Mouse (Mus musculus): Measurements from ENCODE around the gene Msl2. TPM values are rescaled to one million over a fixed set of nuclear protein-coding genes. Genes with fewer than 3 reads are reported as not detected.

Gene Msl2
- total RNA-seq, 2 experiments from 2014 or later, result 67.8 to 68.4 TPM

- no peak for DNase-seq (ENCODE audit: low spot score in 2 of 2)
- Histone ChIP-seq H3K4me3 (peak overlapping the region; percentile 93), H3K27ac (0 out of 2 replicates have a peak overlapping the region, but pooled peaks have one; percentile 100)
- no peak for TF ChIP-seq CTCF (conservative IDR thresholded peaks at IDR 0.05)
These were observed 3.6 kb downstream of the Msl2 start for GRCm38 (mm10) chr9:101077486-101077885.

GRCm38 (mm10) chr9:101078579-101078978, 4.7 kb downstream of the Msl2 start:
- TF ChIP-seq CTCF (conservative IDR thresholded peaks at IDR 0.05), result no peak
- peak overlapping the region; percentile 93 for H3K4me3 ChIP-seq
- no peak for DNase-seq (ENCODE audit: low spot score in 2 of 2)
- no peak overlapping the region; the same call in 1 of the 2 replicates for H3K27ac ChIP-seq

- H3K27ac ChIP-seq, result no peak overlapping the region; the same call in 1 of the 2 replicates
- peak; percentile 60 for TF ChIP-seq CTCF (conservative IDR thresholded peaks at IDR 0.05)
- no peak for DNase-seq (ENCODE audit: low spot score in 2 of 2)
- H3K4me3 ChIP-seq, result peak overlapping the region; percentile 93; the same call in 1 of the 2 replicates
These were observed 6.3 kb downstream of the Msl2 start for GRCm38 (mm10) chr9:101080046-101080685.

GRCm38 (mm10) chr9:101083728-101084127, 9.8 kb downstream of the Msl2 start:
- no peak for TF ChIP-seq CTCF (conservative IDR thresholded peaks at IDR 0.05)
- DNase-seq (ENCODE audit: low spot score in 2 of 2), result peak; percentile 20 to 59
- H3K27ac ChIP-seq, result peak overlapping the region; percentile 63
- no peak overlapping the region for H3K4me3 ChIP-seq

- no peak for TF ChIP-seq CTCF (conservative IDR thresholded peaks at IDR 0.05)
- DNase-seq (ENCODE audit: low spot score in 2 of 2), result no peak
- H3K27ac ChIP-seq, result no peak overlapping the region
- no peak overlapping the region for H3K4me3 ChIP-seq
These were observed 21.5 kb downstream of the Msl2 start for GRCm38 (mm10) chr9:101095425-101095824.

- no peak overlapping the region for H3K27ac ChIP-seq
- no peak overlapping the region for H3K4me3 ChIP-seq
- no peak for TF ChIP-seq CTCF (conservative IDR thresholded peaks at IDR 0.05)
- DNase-seq (ENCODE audit: low spot score in 2 of 2), result no peak
These were observed 22.6 kb downstream of the Msl2 start for GRCm38 (mm10) chr9:101096461-101096860.

- Histone ChIP-seq H3K4me3 (no peak overlapping the region), H3K27ac (no peak overlapping the region)
- no peak for TF ChIP-seq CTCF (conservative IDR thresholded peaks at IDR 0.05)
- DNase-seq (ENCODE audit: low spot score in 2 of 2), result no peak
These were observed 23.6 kb downstream of the Msl2 start for GRCm38 (mm10) chr9:101097542-101097941.

- no peak for DNase-seq (ENCODE audit: low spot score in 2 of 2)
- no peak for TF ChIP-seq CTCF (conservative IDR thresholded peaks at IDR 0.05)
- no peak overlapping the region for H3K4me3 ChIP-seq
- no peak overlapping the region; the same call in 1 of the 2 replicates for H3K27ac ChIP-seq
These were observed 25.5 kb downstream of the Msl2 start for GRCm38 (mm10) chr9:101099445-101099844.

- no peak for TF ChIP-seq CTCF (conservative IDR thresholded peaks at IDR 0.05)
- DNase-seq (ENCODE audit: low spot score in 2 of 2), result no peak
- Histone ChIP-seq H3K27ac (no peak overlapping the region; the same call in 1 of the 2 replicates), H3K4me3 (no peak overlapping the region)
These were observed 26.3 kb downstream of the Msl2 start for GRCm38 (mm10) chr9:101100163-101100562.

- TF ChIP-seq CTCF (conservative IDR thresholded peaks at IDR 0.05), result no peak
- H3K4me3 ChIP-seq, result no peak overlapping the region
- no peak for DNase-seq (ENCODE audit: low spot score in 2 of 2)
- no peak overlapping the region; the same call in 1 of the 2 replicates for H3K27ac ChIP-seq
These were observed 27.6 kb downstream of the Msl2 start for GRCm38 (mm10) chr9:101101547-101101946.

GRCm38 (mm10) chr9:101102288-101102687, 28.4 kb downstream of the Msl2 start:
- Histone ChIP-seq H3K4me3 (no peak overlapping the region), H3K27ac (peak overlapping the region; percentile 9; the same call in 1 of the 2 replicates)
- no peak for DNase-seq (ENCODE audit: low spot score in 2 of 2)
- no peak for TF ChIP-seq CTCF (conservative IDR thresholded peaks at IDR 0.05)

- H3K27ac ChIP-seq, result no peak overlapping the region
These were observed 31.0 kb downstream of the Msl2 start for GRCm38 (mm10) chr9:101104931-101105330.

GRCm38 (mm10) chr9:101105735-101106134, 31.8 kb downstream of the Msl2 start:
- H3K27ac ChIP-seq, result no peak overlapping the region
- H3K4me3 ChIP-seq, result no peak overlapping the region
- TF ChIP-seq CTCF (conservative IDR thresholded peaks at IDR 0.05), result no peak

More at GRCm38 (mm10) chr9:101104931-101105330, 31.0 kb downstream of the Msl2 start:
- no peak for DNase-seq (ENCODE audit: low spot score in 2 of 2)
- no peak for TF ChIP-seq CTCF (conservative IDR thresholded peaks at IDR 0.05)
- no peak overlapping the region for H3K4me3 ChIP-seq

GRCm38 (mm10) chr9:101107386-101107785, 33.5 kb downstream of the Msl2 start:
- TF ChIP-seq CTCF (conservative IDR thresholded peaks at IDR 0.05), result no peak
- no peak overlapping the region for H3K27ac ChIP-seq
- H3K4me3 ChIP-seq, result no peak overlapping the region
- DNase-seq (ENCODE audit: low spot score in 2 of 2), result no peak

More at GRCm38 (mm10) chr9:101105735-101106134, 31.8 kb downstream of the Msl2 start:
- DNase-seq (ENCODE audit: low spot score in 2 of 2), result no peak

Measured in layer of hippocampus, adult 2 months (tissue).